Mouse (Mus musculus) kidney, adult 2 months (tissue): ENCODE results near the gene Mapk3. TPM values are rescaled to one million over a fixed set of nuclear protein-coding genes. Genes with fewer than 3 reads are reported as not detected.

ENCODE experiments used
- DNase-seq: peaks from one replicate; pipeline ENCODE4 v3.0.0; 2021
- H3K27ac ChIP-seq: fragments of 200-500 bp; 2 replicates; pipeline ENCODE4 v1.5.1; 2012; ENCODE audit warnings: low read depth, low read length, control low read depth, inconsistent platforms; ENCODE audit not compliant: insufficient read depth
- H3K27me3 ChIP-seq: fragments of 200-500 bp; replicated peaks from 2 replicates; pipeline ENCODE4 v1.6.1; 2012; ENCODE audit warnings: mild to moderate bottlenecking, moderate library complexity, low read length, inconsistent platforms; ENCODE audit not compliant: control insufficient read depth, insufficient read depth
- H3K36me3 ChIP-seq: fragments of 200-500 bp; 2 replicates; pipeline ENCODE4 v1.6.1; 2012; ENCODE audit warnings: mild to moderate bottlenecking, moderate library complexity, low read length, inconsistent platforms; ENCODE audit not compliant: control insufficient read depth, insufficient read depth
- H3K4me1 ChIP-seq: fragments of 200-500 bp; 2 replicates; pipeline ENCODE4 v1.6.1; 2011; ENCODE audit warnings: low read length; ENCODE audit not compliant: control insufficient read depth, insufficient read depth
- H3K4me3 ChIP-seq: fragments of 200-500 bp; 2 replicates; pipeline ENCODE4 v1.5.1; 2011; ENCODE audit warnings: mild to moderate bottlenecking, low read depth, low read length, control low read depth; ENCODE audit not compliant: insufficient read depth
- CTCF ChIP-seq: fragments of 200-500 bp; conservative IDR thresholded peaks from 2 replicates; pipeline ENCODE4 v1.5.1; 2011; ENCODE audit warnings: low read depth, mild to moderate bottlenecking, control low read depth, low read length, moderate library complexity, mixed read lengths; ENCODE audit not compliant: insufficient read depth, insufficient read length
- POLR2A ChIP-seq: fragments of 200-500 bp; IDR thresholded peaks from one replicate; pipeline ENCODE4 v1.6.1; 2011; ENCODE audit warnings: low read depth, low read length, control low read depth
- WGBS: fragments of 180-500 bp; shearing (Covaris S2); methylation state at CpG from one replicate; pipeline ENCODE4 v1.1.7; 2018; 5-methylcytosine and 5-hydroxymethylcytosine counted together
- polyA plus RNA-seq: library from polyadenylated mRNA; depleted of rRNA; stranded (reverse); fragments of >200 nt; gene quantifications from 2 replicates; pipeline ENCODE4 v1.2.3, GENCODE M21; 2012

The Mapk3 gene
- polyA plus RNA-seq, 1 experiment, result 210 TPM

GRCm38 (mm10) chr7:126798127-126799049, 39.0 kb downstream of the Mapk3 start:
- peak; percentile 58 for DNase-seq
- Histone ChIP-seq H3K27me3 (no peaks in the 10 kb centered on the region), H3K36me3 (peaks cover 6% of the 10 kb centered on the region; the same call in 1 of the 2 replicates), H3K27ac (peak overlapping the region; percentile 98), H3K4me1 (peaks cover 3% of the 10 kb centered on the region; the same call in 1 of the 2 replicates), H3K4me3 (peak overlapping the region; percentile 93)
- TF ChIP-seq CTCF, result no peak
- no peak for TF ChIP-seq POLR2A
- WGBS, result under 1% methylated on average over 40 of the region's 40 CpGs

GRCm38 (mm10) chr7:126799050-126799467, 39.7 kb downstream of the Mapk3 start:
- peak; percentile 99 for DNase-seq
- Histone ChIP-seq H3K27me3 (no peaks in the 10 kb centered on the region), H3K36me3 (peaks cover 6% of the 10 kb centered on the region; the same call in 1 of the 2 replicates), H3K4me1 (peaks cover 3% of the 10 kb centered on the region; the same call in 1 of the 2 replicates), H3K27ac (peak overlapping the region; percentile 98), H3K4me3 (peak overlapping the region; percentile 93)
- whole genome bisulfite sequencing, result under 1% methylated on average over 36 of the region's 36 CpGs
- TF ChIP-seq POLR2A, result peak; percentile 99
- no peak; the same call in 1 of the 2 replicates for TF ChIP-seq CTCF

GRCm38 (mm10) chr7:126799468-126800268, 40.3 kb downstream of the Mapk3 start:
- peak; percentile 52 for TF ChIP-seq CTCF
- peak; percentile 81 for TF ChIP-seq POLR2A
- Histone ChIP-seq H3K4me1 (peaks cover 3% of the 10 kb centered on the region; the same call in 1 of the 2 replicates), H3K27ac (peak overlapping the region; percentile 86), H3K36me3 (peaks cover 6% of the 10 kb centered on the region; the same call in 1 of the 2 replicates), H3K27me3 (no peaks in the 10 kb centered on the region), H3K4me3 (peak overlapping the region; percentile 52)
- no peak for DNase-seq
- 4% methylated on average over 38 of the region's 38 CpGs for WGBS

- peaks cover 3% of the 10 kb centered on the region; the same call in 1 of the 2 replicates for H3K4me1 ChIP-seq
- peaks cover 2% of the 10 kb centered on the region; the same call in 1 of the 2 replicates for H3K36me3 ChIP-seq
- TF ChIP-seq CTCF (no peak), POLR2A (no peak)
- no peak for DNase-seq
- 66% methylated on average over 5 of the region's 5 CpGs for WGBS
- peak overlapping the region; percentile 52 for H3K4me3 ChIP-seq
- peak overlapping the region; percentile 86 for H3K27ac ChIP-seq
- H3K27me3 ChIP-seq, result no peaks in the 10 kb centered on the region
Observed at GRCm38 (mm10) chr7:126800269-126801056, 41.1 kb downstream of the Mapk3 start.

- TF ChIP-seq POLR2A (no peak), CTCF (no peak)
- no peaks in the 10 kb centered on the region for H3K27me3 ChIP-seq
- peaks cover 2% of the 10 kb centered on the region; the same call in 1 of the 2 replicates for H3K36me3 ChIP-seq
- no peak for DNase-seq
- 92% methylated on average over 16 of the region's 16 CpGs for WGBS
- H3K27ac ChIP-seq, result no peak overlapping the region
- no peak overlapping the region for H3K4me3 ChIP-seq
- peaks cover 3% of the 10 kb centered on the region; the same call in 1 of the 2 replicates for H3K4me1 ChIP-seq
Observed at GRCm38 (mm10) chr7:126801057-126801422, 41.6 kb downstream of the Mapk3 start.

- Histone ChIP-seq H3K4me1 (peaks cover 3% of the 10 kb centered on the region; the same call in 1 of the 2 replicates), H3K27me3 (no peaks in the 10 kb centered on the region), H3K36me3 (no peaks in the 10 kb centered on the region), H3K4me3 (no peak overlapping the region), H3K27ac (no peak overlapping the region)
- DNase-seq, result no peak
- 76% methylated on average over 11 of the region's 11 CpGs for WGBS
- no peak for TF ChIP-seq CTCF
- TF ChIP-seq POLR2A, result no peak
Observed at GRCm38 (mm10) chr7:126802134-126802889, 42.9 kb downstream of the Mapk3 start.
